Mouse (Mus musculus) thymus, adult 2 months (tissue): ENCODE results near the gene Plch1.

ENCODE experiments used
- CTCF ChIP-seq: fragments of 200-500 bp; IDR thresholded peaks from 2 replicates; pipeline ENCODE4 v1.5.1; 2012; ENCODE audit warnings: mild to moderate bottlenecking, control low read depth, low read length, moderate library complexity, borderline replicate concordance; ENCODE audit not compliant: control insufficient read depth, poor library complexity, insufficient read depth; ENCODE audit errors: extremely low read depth
- POLR2A ChIP-seq: fragments of 200-500 bp; IDR thresholded peaks from 2 replicates; pipeline ENCODE4 v1.6.1; 2012; ENCODE audit warnings: mild to moderate bottlenecking, low read length, control low read depth, moderate library complexity; ENCODE audit not compliant: control insufficient read depth, poor library complexity, insufficient read depth; ENCODE audit errors: extremely low read depth

GRCm38 (mm10) chr3:63872818-63873217 is 26.5 kb downstream of the Plch1 start:
- no peak for TF ChIP-seq POLR2A
- no peak for TF ChIP-seq CTCF
